12 mouse cellular contexts compared by ENCODE assay signal in genomic region chr15:100665411-100666218, GRCm38 (mm10). TPM values are rescaled to one million over a fixed set of nuclear protein-coding genes. Genes with fewer than 3 reads are reported as not detected.
DNase-seq lines count a peak whose midpoint lies in the region; ATAC-seq and TF ChIP-seq lines count a peak whose summit lies in the region.
"Had no signal": no experiment of that assay in that cellular context is flagged by ENCODE, and none has a peak within 500 bp of the region (broad histone marks: within the 10 kb centered on the region; RNA-seq: fewer than 3 reads in every experiment).

No protein-coding gene starts in this region.

- H3K9me3 ChIP-seq in heart, postnatal 0 days (replicated peaks; ENCODE audit: control insufficient read depth, low read length), result no peaks in the 10 kb centered on the region
- no peaks in the 10 kb centered on the region for H3K9me3 ChIP-seq in liver, embryonic 12.5 days (replicated peaks)
- H3K9me3 ChIP-seq: G1E; midbrain, embryonic 12.5 days had no signal

- no peak for TF ChIP-seq CTCF in heart, postnatal 0 days (IDR thresholded peaks at IDR 0.05; ENCODE audit: low read depth)
- TF ChIP-seq CTCF in gastrocnemius, adult 2 months (IDR thresholded peaks at IDR 0.05), result no peak

- 0 out of 2 replicates have a peak, but pooled peaks cover 5% of the 10 kb centered on the region for H3K4me1 ChIP-seq in heart, postnatal 0 days (ENCODE audit: control insufficient read depth, insufficient read depth)
- peaks cover 77% of the 10 kb centered on the region for H3K4me1 ChIP-seq in liver, embryonic 12.5 days

- 37% methylated on average over 8 of the region's 9 CpGs for WGBS in heart, postnatal 0 days
- WGBS in liver, embryonic 12.5 days (ENCODE audit: insufficient replicate concordance), result 26% methylated on average over 9 of the region's 9 CpGs

- H3K4me3 ChIP-seq in heart, postnatal 0 days (ENCODE audit: low read depth, low read length), result no peak overlapping the region
- H3K4me3 ChIP-seq in liver, embryonic 12.5 days, result peak overlapping the region; percentile 16
- no peak overlapping the region for H3K4me3 ChIP-seq in gastrocnemius, adult 2 months
- H3K4me3 ChIP-seq: midbrain, embryonic 12.5 days had no signal

- no peak overlapping the region for H3K9ac ChIP-seq in heart, postnatal 0 days (replicated peaks; ENCODE audit: low read depth, low read length)
- H3K9ac ChIP-seq in liver, embryonic 12.5 days, result peak overlapping the region; percentile 22; the same call in 1 of the 2 replicates
- H3K9ac ChIP-seq: midbrain, embryonic 12.5 days had no signal

- intact Hi-C loops in heart, postnatal 36 days (cut with DNase I), result no loop called here
- intact Hi-C loops in gastrocnemius, adult 2 months (cut with DNase I), result no loop called here

- H3K4me2 ChIP-seq in heart, postnatal 0 days (ENCODE audit: low read depth, low read length), result peak overlapping the region; percentile 28; the same call in 1 of the 2 replicates
- peak overlapping the region; percentile 74 for H3K4me2 ChIP-seq in liver, embryonic 12.5 days
- H3K4me2 ChIP-seq: midbrain, embryonic 12.5 days had no signal

- H3K36me3 ChIP-seq in heart, postnatal 0 days (replicated peaks; ENCODE audit: control insufficient read depth, insufficient read depth, low read length), result no peaks in the 10 kb centered on the region
- H3K36me3 ChIP-seq in liver, embryonic 12.5 days, result no peaks in the 10 kb centered on the region
- H3K36me3 ChIP-seq: G1E; midbrain, embryonic 12.5 days had no signal

- no peak for TF ChIP-seq EP300 in heart, postnatal 0 days (IDR thresholded peaks at IDR 0.05; ENCODE audit: low read depth)

- peak overlapping the region; percentile 50; the same call in 1 of the 2 replicates for H3K27ac ChIP-seq in heart, postnatal 0 days (ENCODE audit: low read depth)
- H3K27ac ChIP-seq in liver, embryonic 12.5 days, result peak overlapping the region; percentile 66
- no peak overlapping the region for H3K27ac ChIP-seq in gastrocnemius, adult 2 months
- H3K27ac ChIP-seq: midbrain, embryonic 12.5 days had no signal

- H3K27me3 ChIP-seq in heart, postnatal 0 days (ENCODE audit: control insufficient read depth, insufficient read depth, low read length), result no peaks in the 10 kb centered on the region
- no peaks in the 10 kb centered on the region for H3K27me3 ChIP-seq in liver, embryonic 12.5 days (replicated peaks)
- H3K27me3 ChIP-seq: midbrain, embryonic 12.5 days had no signal

- DNase-seq in heart, postnatal 0 days (ENCODE audit: low spot score), result no peak
- DNase-seq in heart, postnatal 36 days, result no peak
- DNase-seq in B cell, adult 2 months, result peak; percentile 46 to 51
- DNase-seq in T-cell, adult 2 months (ENCODE audit: low spot score), result peak; percentile 51
- no peak for DNase-seq in testis, postnatal 14 days (ENCODE audit: low spot score)
- DNase-seq in c-Kit-positive CD71-positive TER-119-positive erythroid progenitor cells, embryonic 14.5 days (ENCODE audit: low spot score), result no peak
- no peak for DNase-seq in gastrocnemius, adult 2 months
- DNase-seq: cerebellum, adult 11 months; lung, adult 2 months had no signal

- ATAC-seq in heart, postnatal 0 days (ENCODE audit: insufficient read depth, low read depth), result no peak
- ATAC-seq in liver, embryonic 12.5 days, result no peak

RNA-seq across cellular contexts. Expression of gene Bin2, which starts 3.7 kb away (rescaled TPM):
- 0.42 TPM in 1 of 2 replicates, not detected in the other for total RNA-seq in heart, postnatal 0 days (2014; rRNA removed; ENCODE audit: low replicate concordance)
- 0.56 and 0.68 TPM in 2 replicates for polyA plus RNA-seq in heart, postnatal 0 days (2015; fragmentation: Nextera tagmentation; extraction: Ambion mirVana)
- 1 to 10 TPM; 1.6 TPM for total RNA-seq in heart, postnatal 36 days (2021)
- 40.5 and 40.6 TPM in 2 replicates for polyA plus RNA-seq in liver, embryonic 12.5 days (2016; fragmentation: Nextera tagmentation; extraction: Ambion mirVana)
- under 1 TPM in 1 of 2 experiments, not detected in 1; 0.69 TPM for total RNA-seq in gastrocnemius, adult 2 months (2021)

RNA-seq across cellular contexts. Expression of gene Cela1, which starts 22.1 kb away (rescaled TPM):
- 0.85 TPM in 1 of 2 replicates, not detected in the other for total RNA-seq in heart, postnatal 0 days (2014; rRNA removed; ENCODE audit: low replicate concordance)
- 1.6 and 1.8 TPM in 2 replicates for polyA plus RNA-seq in heart, postnatal 0 days (2015; fragmentation: Nextera tagmentation; extraction: Ambion mirVana)
- under 1 TPM in 1 of 2 experiments, not detected in 1; 0.98 TPM for total RNA-seq in heart, postnatal 36 days (2021)
- polyA plus RNA-seq in liver, embryonic 12.5 days (2016; fragmentation: Nextera tagmentation; extraction: Ambion mirVana), result 8.7 and 11.0 TPM in 2 replicates
- total RNA-seq in gastrocnemius, adult 2 months (2021), result not detected

RNA-seq across cellular contexts. Expression of gene Smagp, which starts 28.9 kb away (rescaled TPM):
- total RNA-seq in heart, postnatal 0 days (2014; rRNA removed; ENCODE audit: low replicate concordance), result 20.5 and 27.6 TPM in 2 replicates
- 15.9 and 19.0 TPM in 2 replicates for polyA plus RNA-seq in heart, postnatal 0 days (2015; fragmentation: Nextera tagmentation; extraction: Ambion mirVana)
- 10 to 100 TPM; 13.7 to 15.8 TPM for total RNA-seq in heart, postnatal 36 days (2021)
- polyA plus RNA-seq in liver, embryonic 12.5 days (2016; fragmentation: Nextera tagmentation; extraction: Ambion mirVana), result 10.5 and 11.4 TPM in 2 replicates
- total RNA-seq in gastrocnemius, adult 2 months (2021), result 1 to 10 TPM; 1.9 to 3.5 TPM

RNA-seq across cellular contexts. Expression of gene Dazap2, which starts 50.5 kb away (rescaled TPM):
- total RNA-seq in heart, postnatal 0 days (2014; rRNA removed; ENCODE audit: low replicate concordance), result 234 and 284 TPM in 2 replicates
- 213 and 214 TPM in 2 replicates for polyA plus RNA-seq in heart, postnatal 0 days (2015; fragmentation: Nextera tagmentation; extraction: Ambion mirVana)
- total RNA-seq in heart, postnatal 36 days (2021), result 100 to 1,000 TPM; 161 to 177 TPM
- polyA plus RNA-seq in liver, embryonic 12.5 days (2016; fragmentation: Nextera tagmentation; extraction: Ambion mirVana), result 163 and 167 TPM in 2 replicates
- 10 to 100 TPM; 61.3 to 72.4 TPM for total RNA-seq in gastrocnemius, adult 2 months (2021)

Comparison
In these comparisons a context has a peak if more than half of its experiments do, and no peak if none do; other contexts are left out.
1. DNase-seq: peak in B cell, adult 2 months (2 of 2) and T-cell, adult 2 months (single experiment); none in heart, postnatal 0 days (single experiment), heart, postnatal 36 days (0 of 2), testis, postnatal 14 days (single experiment), c-Kit-positive CD71-positive TER-119-positive erythroid progenitor cells, embryonic 14.5 days (single experiment) and gastrocnemius, adult 2 months (single experiment).